Mouse (Mus musculus) kidney, postnatal 0 days (tissue): ENCODE results near the gene Fkbpl. TPM values are rescaled to one million over a fixed set of nuclear protein-coding genes. Genes with fewer than 3 reads are reported as not detected.

Experiments used
- ATAC-seq: fragments of 200-750 bp; cut with Nextera tagmentation; replicated peaks from 2 replicates; pipeline ENCODE4 v1.8.0; 2017; ENCODE audit warnings: low read depth, moderate number of reproducible peaks, moderate TSS enrichment, moderate library complexity; ENCODE audit not compliant: low FRiP score
- DNase-seq: peaks from one replicate; pipeline ENCODE4 v3.0.0-alpha.2; 2016; ENCODE audit warnings: low spot score
- H3K27ac ChIP-seq: fragments of 300-500 bp; sonication (generic); 2 replicates; pipeline ENCODE4 v1.5.1; 2014; ENCODE audit warnings: mild to moderate bottlenecking
- H3K27me3 ChIP-seq: fragments of 300-500 bp; sonication (generic); 2 replicates; pipeline ENCODE4 v1.6.1; 2014; ENCODE audit warnings: low read length, mixed read lengths; ENCODE audit not compliant: insufficient read depth
- H3K36me3 ChIP-seq: fragments of 300-500 bp; sonication (generic); 2 replicates; pipeline ENCODE4 v1.6.1; 2014; ENCODE audit warnings: low read length, mixed read lengths; ENCODE audit not compliant: insufficient read depth
- H3K4me1 ChIP-seq: fragments of 300-500 bp; sonication (generic); replicated peaks from 2 replicates; pipeline ENCODE4 v1.6.1; 2014; ENCODE audit warnings: antibody characterized with exemption, low read length, mixed read lengths; ENCODE audit not compliant: insufficient read depth
- H3K4me2 ChIP-seq: fragments of 300-500 bp; sonication (generic); 2 replicates; pipeline ENCODE4 v1.6.1; 2014; ENCODE audit warnings: mild to moderate bottlenecking, low read length, moderate library complexity, mixed read lengths
- H3K4me3 ChIP-seq: fragments of 300-500 bp; sonication (generic); replicated peaks from 2 replicates; pipeline ENCODE4 v1.5.1; 2014; ENCODE audit warnings: low read depth, low read length
- H3K9ac ChIP-seq: fragments of 300-500 bp; sonication (generic); 2 replicates; pipeline ENCODE4 v1.6.1; 2014; ENCODE audit warnings: low read depth, low read length
- H3K9me3 ChIP-seq: fragments of 300-500 bp; sonication (generic); replicated peaks from 2 replicates; pipeline ENCODE4 v1.6.1; 2016; ENCODE audit warnings: low read length, inconsistent platforms, mixed read lengths
- CTCF ChIP-seq: IDR thresholded peaks from 2 replicates; pipeline ENCODE4 v1.5.1; 2016; ENCODE audit warnings: antibody characterized with exemption, low read depth, mild to moderate bottlenecking, moderate library complexity
- WGBS: fragments of 180-500 bp; shearing (Covaris S2); extraction: QIAGEN DNeasy Blood & Tissue Kit; methylation state at CpG from one replicate; pipeline ENCODE4 v1.1.7; 2014; 5-methylcytosine and 5-hydroxymethylcytosine counted together
- polyA plus RNA-seq: library from polyadenylated mRNA; unstranded; fragments of >200 nt; fragmentation: Nextera tagmentation; extraction: Ambion mirVana; gene quantifications from 2 replicates; pipeline ENCODE4 v1.2.1, GENCODE M21; 2015

Gene Fkbpl
- polyA plus RNA-seq, 1 experiment from 2014 or later, result 16.4 TPM

GRCm38 (mm10) chr17:34688889-34689288 lies 44.3 kb downstream of the Fkbpl start:
- ATAC-seq (no peak), DNase-seq (no peak)
- 95% methylated on average over 7 of the region's 7 CpGs for WGBS
- H3K36me3 ChIP-seq, result no peaks in the 10 kb centered on the region
- TF ChIP-seq CTCF, result no peak
- no peaks in the 10 kb centered on the region for H3K9me3 ChIP-seq
- H3K27me3 ChIP-seq, result no peaks in the 10 kb centered on the region
- no peak overlapping the region for H3K27ac ChIP-seq
- H3K4me2 ChIP-seq, result no peak overlapping the region
- no peak overlapping the region for H3K4me3 ChIP-seq
- no peaks in the 10 kb centered on the region for H3K4me1 ChIP-seq
- H3K9ac ChIP-seq, result no peak overlapping the region

GRCm38 (mm10) chr17:34690458-34690857 lies 45.9 kb downstream of the Fkbpl start:
- H3K4me3 ChIP-seq, result no peak overlapping the region
- no peaks in the 10 kb centered on the region for H3K36me3 ChIP-seq
- no peak overlapping the region for H3K4me2 ChIP-seq
- no peaks in the 10 kb centered on the region for H3K27me3 ChIP-seq
- H3K4me1 ChIP-seq, result no peaks in the 10 kb centered on the region
- 18% methylated on average over 4 of the region's 4 CpGs for WGBS
- H3K9me3 ChIP-seq, result no peaks in the 10 kb centered on the region
- no peak overlapping the region for H3K27ac ChIP-seq
- ATAC-seq (no peak), DNase-seq (no peak)
- no peak for TF ChIP-seq CTCF
- H3K9ac ChIP-seq, result no peak overlapping the region

DNA sequence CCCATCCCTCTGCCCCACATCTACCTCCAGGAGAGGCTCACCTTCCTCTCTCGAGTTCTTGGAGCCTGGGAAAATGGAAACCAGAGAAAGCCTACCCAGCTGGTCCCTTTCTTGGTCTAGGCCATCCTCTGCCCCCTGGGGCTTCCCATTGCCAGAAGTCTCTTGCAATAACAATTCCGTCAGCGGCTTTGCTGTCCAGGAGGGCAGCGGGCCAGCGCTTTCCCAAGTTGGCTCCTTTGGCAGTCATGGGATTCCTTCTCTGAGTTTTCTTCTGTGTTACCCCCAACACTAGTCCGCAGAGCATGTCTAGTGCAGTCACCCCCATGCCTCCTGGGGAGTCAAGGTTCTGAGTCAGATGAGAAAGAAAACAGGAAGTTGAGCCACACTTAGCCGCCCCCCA lies 48.3 kb downstream of the Fkbpl start:
- Histone ChIP-seq H3K27ac (no peak overlapping the region), H3K36me3 (no peaks in the 10 kb centered on the region), H3K9ac (no peak overlapping the region), H3K4me3 (no peak overlapping the region), H3K27me3 (no peaks in the 10 kb centered on the region), H3K4me2 (no peak overlapping the region), H3K9me3 (no peaks in the 10 kb centered on the region), H3K4me1 (no peaks in the 10 kb centered on the region)
- DNase-seq (no peak), ATAC-seq (no peak)
- no peak for TF ChIP-seq CTCF
- WGBS, result 70% methylated on average over 7 of the region's 7 CpGs

Other genes starting within 250 kb of the Fkbpl start
- gene BC051142, start 245.9 kb upstream of the Fkbpl start, polyA plus RNA-seq, result 1.2 and 1.4 TPM in 2 replicates
- not detected in 2 replicates for gene Btnl4, start 167.4 kb upstream of the Fkbpl start, polyA plus RNA-seq
- not detected in 2 replicates for gene Btnl6, start 127.4 kb upstream of the Fkbpl start, polyA plus RNA-seq
- 6.8 and 10.6 TPM in 2 replicates for gene Notch4, start 80.5 kb upstream of the Fkbpl start, polyA plus RNA-seq
- 28.5 and 29.5 TPM in 2 replicates for gene Gpsm3, start 55.0 kb upstream of the Fkbpl start, polyA plus RNA-seq
- 13.0 and 13.2 TPM in 2 replicates for gene Pbx2, start 53.5 kb upstream of the Fkbpl start, polyA plus RNA-seq
- 7.4 and 7.9 TPM in 2 replicates for gene Ager, start 46.9 kb upstream of the Fkbpl start, polyA plus RNA-seq
- gene Rnf5, start 41.1 kb upstream of the Fkbpl start, polyA plus RNA-seq, result 154 and 177 TPM in 2 replicates
- gene Agpat1, start 40.5 kb upstream of the Fkbpl start, polyA plus RNA-seq, result 56.1 and 58.6 TPM in 2 replicates
- 5.9 and 6.6 TPM in 2 replicates for gene Egfl8, start 28.8 kb upstream of the Fkbpl start, polyA plus RNA-seq
- 62.9 and 65.5 TPM in 2 replicates for gene Ppt2, start 16.3 kb upstream of the Fkbpl start, polyA plus RNA-seq
- gene Prrt1, start 15.2 kb upstream of the Fkbpl start, polyA plus RNA-seq, result 0.36 and 0.55 TPM in 2 replicates
- 62.0 and 65.8 TPM in 2 replicates for gene Atf6b, start 2.4 kb downstream of the Fkbpl start, polyA plus RNA-seq
- gene Tnxb, start 25.8 kb downstream of the Fkbpl start, polyA plus RNA-seq, result 0.19 and 0.26 TPM in 2 replicates
- 0.22 and 0.41 TPM in 2 replicates for gene C4b, start 99.1 kb downstream of the Fkbpl start, polyA plus RNA-seq
- 0.13 and 0.20 TPM in 2 replicates for gene Cyp21a1, start 159.8 kb downstream of the Fkbpl start, polyA plus RNA-seq
- 30.3 and 30.8 TPM in 2 replicates for gene Stk19, start 192.2 kb downstream of the Fkbpl start, polyA plus RNA-seq
- gene Dxo, start 192.3 kb downstream of the Fkbpl start, polyA plus RNA-seq, result 48.2 and 49.7 TPM in 2 replicates
- 36.8 and 37.3 TPM in 2 replicates for gene Skiv2l, start 205.4 kb downstream of the Fkbpl start, polyA plus RNA-seq
- 73.5 and 79.5 TPM in 2 replicates for gene Nelfe, start 205.6 kb downstream of the Fkbpl start, polyA plus RNA-seq
- gene Cfb, start 217.8 kb downstream of the Fkbpl start, polyA plus RNA-seq, result 21.1 and 25.6 TPM in 2 replicates
- gene Zbtb12, start 234.7 kb downstream of the Fkbpl start, polyA plus RNA-seq, result 2.3 and 3.4 TPM in 2 replicates
- gene Gm20547, start 237.3 kb downstream of the Fkbpl start, polyA plus RNA-seq, result not detected in 2 replicates